Mouse (Mus musculus) cortical plate, adult 2 months (tissue): Measurements from ENCODE around the gene Pdcd6.

Experiments
- CTCF ChIP-seq: fragments of 200-500 bp; IDR thresholded peaks from 2 replicates; pipeline ENCODE4 v1.5.1; 2011; ENCODE audit warnings: mild to moderate bottlenecking, control low read depth, low read length; ENCODE audit not compliant: insufficient read depth; ENCODE audit errors: extremely low read depth
- POLR2A ChIP-seq: fragments of 200-500 bp; IDR thresholded peaks from 2 replicates; pipeline ENCODE4 v1.6.1; 2011; ENCODE audit warnings: mild to moderate bottlenecking, low read length, control low read depth; ENCODE audit not compliant: insufficient read depth; ENCODE audit errors: extremely low read depth

GRCm38 (mm10) chr13:74260231-74260992 is 57.0 kb downstream of the Pdcd6 start:
- no peak for TF ChIP-seq POLR2A
- TF ChIP-seq CTCF, result no peak
